3 mouse cellular contexts compared by ENCODE assay signal in the genomic region with DNA sequence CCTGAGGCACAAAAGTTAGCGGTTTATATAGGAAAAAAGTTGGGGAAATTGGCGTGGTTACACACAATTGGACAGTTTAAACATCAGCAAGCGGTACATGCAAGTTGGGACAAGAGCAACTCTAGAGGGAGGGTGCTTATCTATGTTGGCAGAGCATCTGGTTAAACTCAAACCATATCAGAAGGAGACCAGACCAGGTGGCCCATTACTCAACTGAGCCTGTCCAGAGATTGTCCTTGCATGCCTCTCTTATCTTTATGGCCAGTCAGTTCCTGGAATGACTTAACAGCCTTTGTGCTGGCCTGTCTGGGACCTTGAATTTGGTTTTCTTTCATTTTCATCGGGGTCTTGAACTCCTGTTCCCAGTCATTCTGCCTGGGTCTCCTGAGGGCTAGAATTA. TPM values are rescaled to one million over a fixed set of nuclear protein-coding genes. Genes with fewer than 3 reads are reported as not detected.
A peak's percentile ranks its signal among the peaks of the same experiment; 100 is the strongest.
DNase-seq lines count a peak whose midpoint lies in the region; ATAC-seq and TF ChIP-seq lines count a peak whose summit lies in the region.
"Not testable (repeated sequence)": the region's sequence is repeated elsewhere in the genome, so short reads cannot be mapped to it uniquely, and the experiment has no call there.

No protein-coding gene starts in this region.

- peak in 1 of 2 experiments; percentile 10; a peak in 1 of 4 replicates for TF ChIP-seq EP300 in MEL (IDR thresholded peaks at IDR 0.05; ENCODE audit: low read depth in 1 of 2, low read length in 2 of 2)

- not testable (repeated sequence) for DNase-seq in MEL (ENCODE audit: low read depth, low spot score)
- peak; percentile 55 for DNase-seq in liver, adult 2 months (ENCODE audit: extremely low read depth, low read depth, low spot score)
- DNase-seq in midbrain, embryonic 11.5 days (ENCODE audit: low spot score, missing footprints), result peak; percentile 14

- not testable (repeated sequence) for ATAC-seq in midbrain, embryonic 11.5 days (ENCODE audit: low FRiP score)

- H3K27ac ChIP-seq in MEL (ENCODE audit: control insufficient read depth, low read depth, low read length); liver, adult 2 months (replicated peaks; ENCODE audit: insufficient read depth, low read depth, low read length); midbrain, embryonic 11.5 days (ENCODE audit: low read depth, low read length): not testable (repeated sequence)

- H3K79me2 ChIP-seq in MEL (ENCODE audit: control insufficient read depth, insufficient read depth, low read length, poor library complexity), result not testable (repeated sequence)
- H3K79me2 ChIP-seq in liver, adult 2 months (ENCODE audit: control insufficient read depth, insufficient read depth, low read length), result peaks cover 33% of the 10 kb centered on the region; the same call in 1 of the 2 replicates

- H3K9me3 ChIP-seq in MEL (replicated peaks; ENCODE audit: insufficient read depth, low read length); midbrain, embryonic 11.5 days (ENCODE audit: control insufficient read depth, low read length): not testable (repeated sequence)

- H3K4me3 ChIP-seq in MEL (ENCODE audit: control insufficient read depth in 1 of 2, insufficient read depth in 1 of 2, low read depth in 2 of 2, low read length in 2 of 2); liver, adult 2 months (ENCODE audit: insufficient read depth, low read depth, low read length); midbrain, embryonic 11.5 days (ENCODE audit: low read depth, low read length): not testable (repeated sequence)

- not testable (repeated sequence) for H3K27me3 ChIP-seq in MEL (ENCODE audit: control insufficient read depth in 1 of 2, insufficient read depth in 2 of 2, low read length in 2 of 2); liver, adult 2 months (ENCODE audit: control insufficient read depth, insufficient read depth, low read length); midbrain, embryonic 11.5 days (ENCODE audit: control insufficient read depth, insufficient read depth, low read length)

- TF ChIP-seq POLR2A in MEL (IDR thresholded peaks at IDR 0.05; ENCODE audit: control insufficient read depth in 1 of 2, insufficient read depth in 1 of 2, low read depth in 1 of 2, low read length in 2 of 2, poor library complexity in 1 of 2); liver, adult 2 months (IDR thresholded peaks at IDR 0.05; ENCODE audit: extremely low read depth, insufficient read depth, low read length): not testable (repeated sequence)

- WGBS in liver, adult 2 months, result 73% methylated on average over 4 of the region's 4 CpGs
- WGBS in midbrain, embryonic 11.5 days, result 88% methylated on average over 4 of the region's 4 CpGs

- H3K4me1 ChIP-seq in MEL (ENCODE audit: control insufficient read depth in 1 of 2, insufficient read depth in 2 of 2, low read length in 2 of 2); liver, adult 2 months (ENCODE audit: control insufficient read depth, insufficient read depth, low read length); midbrain, embryonic 11.5 days (ENCODE audit: control insufficient read depth, insufficient read depth, low read length): not testable (repeated sequence)

- not testable (repeated sequence) for TF ChIP-seq CTCF in MEL (IDR thresholded peaks at IDR 0.05 in 2 of 3, conservative IDR thresholded peaks at IDR 0.05 in 1 of 3; ENCODE audit: control insufficient read depth in 1 of 3, insufficient read depth in 1 of 3, low read depth in 2 of 3, low read length in 3 of 3, poor library complexity in 1 of 3, severe bottlenecking in 1 of 3); liver, adult 2 months (IDR thresholded peaks at IDR 0.05; ENCODE audit: low read depth, low read length)

- not testable (repeated sequence) for TF ChIP-seq RAD21 in MEL (IDR thresholded peaks at IDR 0.05; ENCODE audit: low read depth, low read length)

- not testable (repeated sequence) for H3K9ac ChIP-seq in MEL (ENCODE audit: control insufficient read depth, low read depth, low read length, poor library complexity, severe bottlenecking); liver, adult 2 months (ENCODE audit: low read depth, low read length); midbrain, embryonic 11.5 days (ENCODE audit: low read length)

- not testable (repeated sequence) for H3K4me2 ChIP-seq in midbrain, embryonic 11.5 days

- H3K36me3 ChIP-seq in MEL (ENCODE audit: control insufficient read depth in 1 of 2, insufficient read depth in 2 of 2, low read length in 2 of 2), result peaks cover 0 to 19% of the 10 kb centered on the region in 2 experiments; a peak in 2 of 4 replicates
- not testable (repeated sequence) for H3K36me3 ChIP-seq in liver, adult 2 months (ENCODE audit: control insufficient read depth, insufficient read depth, low read length); midbrain, embryonic 11.5 days (ENCODE audit: control insufficient read depth, insufficient read depth, low read length)

TF ChIP-seq in MEL, 35 proteins besides CTCF, POLR2A, EP300 and RAD21:
- TF ChIP-seq TAL1 (IDR thresholded peaks at IDR 0.05; ENCODE audit: low read length) (peak; percentile 57), TCF12 (IDR thresholded peaks at IDR 0.05; ENCODE audit: low read depth, low read length) (0 out of 2 replicates have a peak, but pooled peaks have one; percentile 39)

RNA-seq across cellular contexts. Expression of a gene that starts 41.7 kb away (rescaled TPM):
- 16.4 and 16.9 TPM in 2 replicates for total RNA-seq in MEL (2012; rRNA removed)
- polyA plus RNA-seq in MEL (2012; ENCODE audit: insufficient read depth in 1 of 2, insufficient read length in 2 of 2, low read depth in 1 of 2, low replicate concordance in 2 of 2, missing spikeins in 1 of 2), result 10 to 100 TPM in 1 of 2 experiments, not detected in 1; 22.3 TPM
- 5.6 and 6.8 TPM in 2 replicates for total RNA-seq in liver, adult 2 months (2014; rRNA removed)
- 7.2 and 7.7 TPM in 2 replicates for polyA plus RNA-seq in liver, adult 2 months (2012; rRNA removed)
- polyA plus RNA-seq in midbrain, embryonic 11.5 days (2014; fragmentation: Nextera tagmentation; extraction: Ambion mirVana), result 17.8 and 18.5 TPM in 2 replicates
